Mouse (Mus musculus): Measurements from ENCODE around the gene Pnkp. TPM values are rescaled to one million over a fixed set of nuclear protein-coding genes. Genes with fewer than 3 reads are reported as not detected.

The Pnkp gene
- total and polyA plus RNA-seq, 3 experiments: 14.8 to 41.6 (median 22.2) TPM

- TF ChIP-seq BHLHE40 (IDR thresholded peaks at IDR 0.05; ENCODE audit: low read depth, low read length) (peak; percentile 85), MAZ (IDR thresholded peaks at IDR 0.05; ENCODE audit: low read depth, low read length) (peak; percentile 63; the same call in 1 of the 2 replicates), CHD2 (IDR thresholded peaks at IDR 0.05; ENCODE audit: low read length) (peak; percentile 45), UBTF (IDR thresholded peaks at IDR 0.05; ENCODE audit: low read depth, low read length) (0 out of 2 replicates have a peak, but pooled peaks have one; percentile 18), JUN (IDR thresholded peaks at IDR 0.05; ENCODE audit: insufficient read depth, low read depth, low read length) (no peak)
Measured at GRCm38 (mm10) chr7:44849416-44850111, 7.4 kb upstream of the Pnkp start (continued).

GRCm38 (mm10) chr7:44850146-44850545, 6.8 kb upstream of the Pnkp start:
- Histone ChIP-seq H3K27me3 (replicated peaks) (no peaks in the 10 kb centered on the region), H3K27ac (ENCODE audit: insufficient read depth, low read depth) (peak overlapping the region; percentile 94), H3K79me2 (replicated peaks; ENCODE audit: control insufficient read depth, extremely low read depth, insufficient read depth, poor library complexity, severe bottlenecking) (peaks cover 28% of the 10 kb centered on the region), H3K4me2 (ENCODE audit: insufficient read depth, low read depth, poor library complexity, severe bottlenecking) (no peak overlapping the region), H3K36me3 (replicated peaks in 1 of 2; ENCODE audit: control insufficient read depth in 1 of 2, insufficient read depth in 1 of 2, low read length in 1 of 2) (peaks cover 26 to 47% of the 10 kb centered on the region in 2 experiments), H3K9me3 (replicated peaks; ENCODE audit: low read length) (no peaks in the 10 kb centered on the region), H3K9ac (ENCODE audit: insufficient read depth, low read depth) (peak overlapping the region; percentile 97), H3K4me1 (ENCODE audit: control insufficient read depth in 1 of 2, insufficient read depth in 2 of 2) (peaks cover 14 to 44% of the 10 kb centered on the region in 2 experiments), H3K4me3 (replicated peaks in 1 of 3; ENCODE audit: low read depth in 2 of 3, low read length in 2 of 3, poor library complexity in 1 of 3) (peak overlapping the region; percentile 81 to 98 (median 93))
- TF ChIP-seq MAZ (IDR thresholded peaks at IDR 0.05; ENCODE audit: low read depth, low read length): peak; percentile 19; the same call in 1 of the 2 replicates
- TF ChIP-seq SIN3A (IDR thresholded peaks at IDR 0.05; ENCODE audit: low read length): peak; percentile 24; the same call in 1 of the 2 replicates
- peak; percentile 55 for TF ChIP-seq TCF12 (IDR thresholded peaks at IDR 0.05; ENCODE audit: low read depth, low read length)
- TF ChIP-seq RCOR1 (conservative IDR thresholded peaks at IDR 0.05; ENCODE audit: low read depth, low read length): no peak
- no peak for TF ChIP-seq JUND (conservative IDR thresholded peaks at IDR 0.05; ENCODE audit: low read depth, low read length)
- no peak for TF ChIP-seq USF2 (conservative IDR thresholded peaks at IDR 0.05; ENCODE audit: low read depth, low read length)
- TF ChIP-seq POLR2A (IDR thresholded peaks at IDR 0.05; ENCODE audit: low read depth, low read length): no peak; the same call in 1 of the 2 replicates
- no peak for TF ChIP-seq MAFK (IDR thresholded peaks at IDR 0.05; ENCODE audit: insufficient replicate concordance, low read length)
- TF ChIP-seq ELF1 (IDR thresholded peaks at IDR 0.05; ENCODE audit: low read depth, low read length): peak; percentile 69; the same call in 1 of the 2 replicates
- no peak for TF ChIP-seq E2F4 (IDR thresholded peaks at IDR 0.05; ENCODE audit: insufficient replicate concordance, low read depth, low read length)
- no peak for TF ChIP-seq USF1 (IDR thresholded peaks at IDR 0.05; ENCODE audit: low read depth, low read length)
- TF ChIP-seq ZMIZ1 (IDR thresholded peaks at IDR 0.05; ENCODE audit: low read depth, low read length): peak; percentile 59
- TF ChIP-seq NELFE (IDR thresholded peaks at IDR 0.05; ENCODE audit: low read depth, low read length): peak; percentile 47; the same call in 1 of the 2 replicates
- in situ Hi-C loops (cut with MboI; ENCODE audit: low pct_ligation_motif_present, low pct_unique_long_range_greater_than_20kb, low sequenced_read_pairs): loop anchor here (10.0 kb wide), 1 partner anchor 105 kb away; no protein-coding TSS in a partner anchor
- DNase-seq (ENCODE audit: extremely low read depth): peak; percentile 77
- dilution Hi-C loops (cut with MboI; ENCODE audit: extremely low pct_ligation_motif_present, extremely low pct_unique_long_range_greater_than_20kb, low sequenced_read_pairs): no loop called here
